Mouse (Mus musculus) lung, postnatal 0 days (tissue): Measurements from ENCODE around the gene Ccdc144b. TPM values are rescaled to one million over a fixed set of nuclear protein-coding genes. Genes with fewer than 3 reads are reported as not detected.

ENCODE experiments used
- ATAC-seq: fragments of 200-750 bp; cut with Nextera tagmentation; 2 replicates; pipeline ENCODE4 v1.8.0; 2017; ENCODE audit warnings: moderate library complexity
- DNase-seq: peaks from one replicate; pipeline ENCODE4 v3.0.0-alpha.2; 2016; ENCODE audit warnings: low spot score
- H3K27ac ChIP-seq: fragments of 300-500 bp; sonication (generic); 2 replicates; pipeline ENCODE4 v1.5.1; 2014; ENCODE audit warnings: antibody characterized with exemption, mild to moderate bottlenecking, low read length, mixed read lengths
- H3K27me3 ChIP-seq: fragments of 300-500 bp; sonication (generic); replicated peaks from 2 replicates; pipeline ENCODE4 v1.6.1; 2014; ENCODE audit warnings: low read length, mixed read lengths; ENCODE audit not compliant: insufficient read depth
- H3K36me3 ChIP-seq: fragments of 300-500 bp; sonication (generic); 2 replicates; pipeline ENCODE4 v1.6.1; 2014; ENCODE audit warnings: low read length, mixed read lengths; ENCODE audit not compliant: insufficient read depth
- H3K4me1 ChIP-seq: fragments of 300-500 bp; sonication (generic); 2 replicates; pipeline ENCODE4 v1.6.1; 2014; ENCODE audit warnings: antibody characterized with exemption, low read depth, low read length, mixed read lengths; ENCODE audit not compliant: insufficient read depth
- H3K4me2 ChIP-seq: fragments of 300-500 bp; sonication (generic); replicated peaks from 2 replicates; pipeline ENCODE4 v1.6.1; 2014; ENCODE audit warnings: low read depth, mild to moderate bottlenecking, low read length, moderate library complexity, mixed read lengths
- H3K4me3 ChIP-seq: fragments of 300-500 bp; sonication (generic); 2 replicates; pipeline ENCODE4 v1.5.1; 2014; ENCODE audit warnings: low read depth, low read length
- H3K9ac ChIP-seq: fragments of 300-500 bp; sonication (generic); replicated peaks from 2 replicates; pipeline ENCODE4 v1.6.1; 2014; ENCODE audit warnings: low read depth, mild to moderate bottlenecking
- H3K9me3 ChIP-seq: fragments of 300-500 bp; sonication (generic); 2 replicates; pipeline ENCODE4 v1.6.1; 2016; ENCODE audit warnings: low read length, mixed read lengths
- CTCF ChIP-seq: IDR thresholded peaks from 2 replicates; pipeline ENCODE4 v1.5.1; 2016; ENCODE audit warnings: antibody characterized with exemption, mild to moderate bottlenecking
- EP300 ChIP-seq: IDR thresholded peaks from 2 replicates; pipeline ENCODE4 v1.6.1; 2016; ENCODE audit warnings: antibody characterized with exemption, mild to moderate bottlenecking, control low read depth
- WGBS: fragments of 180-500 bp; shearing (Covaris S2); extraction: QIAGEN DNeasy Blood & Tissue Kit; methylation state at CpG from one replicate; pipeline ENCODE4 v1.1.7; 2014; 5-methylcytosine and 5-hydroxymethylcytosine counted together
- polyA plus RNA-seq: library from polyadenylated mRNA; unstranded; fragments of >200 nt; fragmentation: Nextera tagmentation; extraction: Ambion mirVana; gene quantifications from 2 replicates; pipeline ENCODE4 v1.2.1, GENCODE M21; 2015

The Ccdc144b gene
- not detected in 2 replicates for polyA plus RNA-seq

DNA sequence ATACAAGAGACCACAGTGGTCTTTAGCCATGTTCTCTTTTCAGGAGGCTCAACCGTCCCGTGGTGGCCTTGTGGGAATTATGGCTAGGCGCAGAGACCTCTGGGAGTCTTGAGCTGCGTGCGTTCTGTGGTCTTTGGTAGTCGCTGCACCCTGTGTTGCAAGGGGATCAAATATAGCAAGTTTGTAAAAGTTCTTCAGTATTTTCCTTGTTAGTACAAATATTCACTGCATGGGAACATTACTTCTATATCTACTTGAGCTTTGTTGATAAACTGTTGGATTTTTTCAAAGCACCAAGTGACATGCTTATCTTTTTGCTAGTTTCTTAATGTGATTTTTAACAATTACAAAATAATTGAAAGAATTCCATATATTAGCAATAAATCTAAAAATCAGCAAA is at the start of gene Ccdc144b:
TSS of gene Ccdc144b (minus strand) at position 101 of the 400 bp plus-strand sequence.
- Histone ChIP-seq H3K27ac (no peak within 1 kb of the TSS), H3K36me3 (no peaks in the 10 kb centered on the region), H3K9me3 (no peaks in the 10 kb centered on the region), H3K4me3 (no peak within 1 kb of the TSS), H3K4me1 (no peaks in the 10 kb centered on the region), H3K4me2 (no peak within 1 kb of the TSS), H3K27me3 (no peaks in the 10 kb centered on the region), H3K9ac (no peak within 1 kb of the TSS)
- WGBS = 93% methylated on average over 6 of the region's 6 CpGs
- ATAC-seq (no peak), DNase-seq (no peak)
- no peak for TF ChIP-seq CTCF
- no peak for TF ChIP-seq EP300

DNA sequence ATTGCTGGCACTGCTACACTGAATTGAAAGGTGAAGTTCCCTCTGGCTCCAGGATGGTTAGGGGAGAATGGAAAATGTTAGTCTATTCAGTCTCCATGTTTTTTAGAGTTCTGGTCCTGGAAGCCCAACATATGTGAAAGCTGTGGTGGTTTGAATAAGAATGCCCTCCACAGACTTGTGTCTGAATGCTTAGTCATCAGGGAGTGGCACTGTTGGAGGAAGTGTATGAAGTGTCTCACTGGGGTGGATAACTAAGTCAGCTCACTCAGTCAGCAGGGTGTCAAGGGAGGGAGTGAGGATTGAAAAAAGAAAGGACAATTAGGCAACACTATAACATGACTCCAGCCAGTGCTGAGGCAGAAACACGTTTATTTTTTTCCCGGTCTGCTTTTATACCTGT is 42.0 kb upstream of the Ccdc144b start:
- ATAC-seq (no peak), DNase-seq (no peak)
- 91% methylated on average over 2 of the region's 2 CpGs for whole genome bisulfite sequencing
- H3K36me3 ChIP-seq = no peaks in the 10 kb centered on the region
- TF ChIP-seq CTCF (no peak), EP300 (no peak)
- no peak overlapping the region for H3K27ac ChIP-seq
- no peak overlapping the region for H3K9ac ChIP-seq
- no peak overlapping the region for H3K4me2 ChIP-seq
- H3K27me3 ChIP-seq = no peaks in the 10 kb centered on the region
- no peaks in the 10 kb centered on the region for H3K9me3 ChIP-seq
- no peaks in the 10 kb centered on the region for H3K4me1 ChIP-seq
- H3K4me3 ChIP-seq = no peak overlapping the region

DNA sequence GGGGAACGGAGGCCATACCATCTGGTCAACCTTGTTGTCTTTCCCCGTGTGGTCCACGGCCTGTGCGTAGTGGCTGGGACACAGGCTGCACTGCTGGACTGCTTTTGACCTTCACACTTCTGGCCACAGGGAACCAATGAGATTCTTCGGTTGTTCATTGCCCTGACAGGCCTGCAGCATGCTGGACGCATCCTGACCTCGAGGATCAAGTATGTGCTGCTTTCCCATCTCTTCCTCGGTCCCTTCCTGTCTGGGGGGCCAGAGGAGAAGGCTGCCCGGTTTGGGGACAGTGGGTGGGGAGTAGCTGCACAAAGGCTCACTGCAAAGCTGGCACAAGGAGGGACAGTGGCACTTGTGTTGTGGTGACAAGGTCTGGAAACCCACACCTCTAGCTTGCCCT is 34.2 kb upstream of the Ccdc144b start:
- Histone ChIP-seq H3K36me3 (peaks cover 42% of the 10 kb centered on the region), H3K9ac (no peak overlapping the region), H3K27me3 (no peaks in the 10 kb centered on the region), H3K9me3 (no peaks in the 10 kb centered on the region), H3K4me3 (no peak overlapping the region), H3K4me2 (no peak overlapping the region), H3K27ac (no peak overlapping the region), H3K4me1 (no peaks in the 10 kb centered on the region)
- DNase-seq (no peak), ATAC-seq (no peak)
- TF ChIP-seq EP300 = no peak
- no peak for TF ChIP-seq CTCF
- 91% methylated on average over 9 of the region's 9 CpGs for WGBS

DNA sequence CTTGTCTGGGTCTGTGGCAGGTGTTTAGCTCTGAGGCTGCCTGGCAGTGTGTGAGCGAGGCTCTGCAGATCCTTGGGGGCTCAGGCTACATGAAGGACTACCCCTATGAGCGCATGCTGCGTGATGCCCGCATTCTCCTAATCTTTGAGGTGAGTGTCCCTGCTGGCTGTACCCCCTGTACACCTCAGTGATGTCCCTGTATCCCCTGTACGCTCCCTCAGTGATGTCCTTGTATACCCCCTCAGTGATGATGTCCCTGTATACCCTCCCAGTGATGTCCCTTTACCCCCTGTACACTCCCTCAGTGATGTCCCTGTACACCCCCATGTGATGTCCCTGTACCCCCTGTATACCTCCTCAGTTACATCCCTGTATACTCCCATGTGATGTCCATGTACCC is 32.0 kb upstream of the Ccdc144b start:
- WGBS = 94% methylated on average over 5 of the region's 5 CpGs

DNA sequence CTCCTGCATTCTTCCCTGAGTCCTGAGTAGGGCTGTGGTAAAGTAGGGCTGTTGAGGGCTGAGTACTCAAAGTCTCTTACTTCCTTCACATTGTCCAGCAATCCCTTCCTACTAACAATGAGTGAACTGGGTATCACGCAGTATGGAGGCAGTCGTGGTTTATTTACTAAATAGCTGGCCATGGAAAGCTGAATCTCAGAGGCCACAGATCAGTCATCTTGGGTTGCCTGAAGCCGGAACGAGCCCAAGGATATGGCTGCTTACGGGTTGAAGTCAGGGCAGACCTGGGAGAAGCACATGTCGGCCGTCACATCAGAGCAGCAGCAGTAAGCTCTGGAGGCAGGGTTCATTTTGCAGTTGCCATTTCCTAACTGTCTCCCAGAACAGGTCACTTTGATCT is 30.0 kb upstream of the Ccdc144b start:
- TF ChIP-seq EP300 = no peak
- no peak for TF ChIP-seq CTCF
- Histone ChIP-seq H3K4me3 (no peak overlapping the region), H3K9ac (no peak overlapping the region), H3K9me3 (no peaks in the 10 kb centered on the region), H3K27me3 (no peaks in the 10 kb centered on the region), H3K4me2 (no peak overlapping the region), H3K27ac (no peak overlapping the region), H3K4me1 (no peaks in the 10 kb centered on the region), H3K36me3 (peaks cover 42% of the 10 kb centered on the region)
- DNase-seq (no peak), ATAC-seq (no peak)
- 87% methylated on average over 7 of the region's 7 CpGs for WGBS

More for the DNA sequence above, 32.0 kb upstream of the Ccdc144b start:
- H3K9me3 ChIP-seq = no peaks in the 10 kb centered on the region
- no peak overlapping the region for H3K4me2 ChIP-seq
- DNase-seq (no peak), ATAC-seq (no peak)
- TF ChIP-seq EP300 = no peak
- no peak for TF ChIP-seq CTCF
- H3K27ac ChIP-seq = no peak overlapping the region
- no peak overlapping the region for H3K4me3 ChIP-seq
- no peaks in the 10 kb centered on the region for H3K27me3 ChIP-seq
- H3K36me3 ChIP-seq = peaks cover 53% of the 10 kb centered on the region
- H3K9ac ChIP-seq = no peak overlapping the region
- H3K4me1 ChIP-seq = no peaks in the 10 kb centered on the region

DNA sequence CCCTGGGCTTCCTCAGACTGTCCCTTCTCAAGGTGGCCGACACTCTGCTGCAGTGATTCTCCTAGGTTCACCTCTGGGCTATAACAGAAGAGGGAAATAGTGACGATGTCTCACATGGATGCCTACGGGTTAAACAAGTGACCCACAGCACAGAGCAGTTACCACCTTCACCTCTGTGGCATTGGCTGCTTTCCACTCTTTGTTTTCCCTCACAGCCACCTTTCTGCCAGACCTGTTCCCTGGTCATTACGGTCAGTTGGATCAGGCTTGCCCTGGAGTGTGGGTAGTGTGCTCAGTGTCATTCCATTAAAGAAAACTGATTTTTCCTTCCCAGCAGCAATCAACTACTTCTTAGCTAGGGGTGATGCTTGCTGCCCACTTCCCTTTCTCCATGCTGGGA is 29.5 kb upstream of the Ccdc144b start:
- Histone ChIP-seq H3K9ac (no peak overlapping the region), H3K9me3 (no peaks in the 10 kb centered on the region), H3K27me3 (no peaks in the 10 kb centered on the region), H3K4me3 (no peak overlapping the region), H3K4me2 (no peak overlapping the region), H3K36me3 (peaks cover 40% of the 10 kb centered on the region), H3K27ac (no peak overlapping the region), H3K4me1 (no peaks in the 10 kb centered on the region)
- 90% methylated on average over 4 of the region's 4 CpGs for WGBS
- TF ChIP-seq EP300 (no peak), CTCF (no peak)
- ATAC-seq = no peak
- DNase-seq = no peak

DNA sequence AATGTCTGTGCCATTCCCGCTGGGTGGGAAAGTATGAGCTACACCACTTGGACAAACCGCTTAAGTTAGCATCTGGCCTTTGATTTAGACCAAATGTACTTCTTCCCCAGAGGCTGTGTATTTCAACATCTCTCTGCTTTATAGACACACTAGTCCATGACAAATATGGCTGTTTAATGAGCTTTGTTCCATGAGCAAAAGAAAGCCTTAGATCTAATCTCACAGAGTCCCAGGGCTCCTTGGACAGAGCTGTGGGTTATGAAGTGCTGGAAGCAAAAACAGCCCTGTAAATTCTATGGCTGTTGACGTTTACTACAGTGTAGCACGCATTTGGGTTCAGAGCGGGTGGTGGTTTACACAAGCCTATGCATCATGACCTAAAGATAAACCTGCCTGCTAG is 27.4 kb upstream of the Ccdc144b start:
- Histone ChIP-seq H3K4me1 (no peaks in the 10 kb centered on the region), H3K36me3 (peaks cover 52% of the 10 kb centered on the region), H3K9ac (no peak overlapping the region), H3K4me3 (no peak overlapping the region), H3K9me3 (no peaks in the 10 kb centered on the region), H3K4me2 (no peak overlapping the region), H3K27me3 (no peaks in the 10 kb centered on the region), H3K27ac (no peak overlapping the region)
- no peak for DNase-seq
- TF ChIP-seq EP300 (no peak), CTCF (no peak)
- WGBS = 93% methylated on average over 5 of the region's 5 CpGs
- no peak for ATAC-seq
